Mouse (Mus musculus) limb, embryonic 10.5 days (tissue): ENCODE measurements at regions not wholly inside any gene's neighbourhood (a gene's known extent, or its start where the extent isn't known, plus 50 kb on each side); places are given as distances from the start of the nearest gene placed in this dataset.

Source experiments
- DNase-seq: peaks from one replicate; pipeline ENCODE4 v3.0.0-alpha.2; 2017; ENCODE audit warnings: low spot score
- H3K27ac ChIP-seq: fragments of 300-500 bp; sonication (generic); 2 replicates; pipeline ENCODE4 v1.5.1; 2016; ENCODE audit warnings: mild to moderate bottlenecking
- H3K27me3 ChIP-seq: fragments of 300-500 bp; sonication (generic); 2 replicates; pipeline ENCODE4 v1.6.1; 2016; ENCODE audit warnings: low read depth, mild to moderate bottlenecking; ENCODE audit not compliant: poor library complexity, severe bottlenecking
- H3K36me3 ChIP-seq: fragments of 300-500 bp; sonication (generic); 2 replicates; pipeline ENCODE4 v1.6.1; 2016; ENCODE audit warnings: mild to moderate bottlenecking, moderate library complexity
- H3K4me1 ChIP-seq: fragments of 300-500 bp; sonication (generic); 2 replicates; pipeline ENCODE4 v1.6.1; 2016
- H3K4me3 ChIP-seq: fragments of 300-500 bp; sonication (generic); 2 replicates; pipeline ENCODE4 v1.5.1; 2016; ENCODE audit warnings: mild to moderate bottlenecking, moderate library complexity
- H3K9me3 ChIP-seq: fragments of 300-500 bp; sonication (generic); replicated peaks from 2 replicates; pipeline ENCODE4 v1.6.1; 2016; ENCODE audit warnings: mild to moderate bottlenecking
- WGBS: fragments of 180-500 bp; shearing (Covaris S2); methylation state at CpG from one replicate; pipeline ENCODE4 v1.1.7; 2016; 5-methylcytosine and 5-hydroxymethylcytosine counted together

GRCm38 (mm10) chr6:53233777-53234176 is 53.3 kb upstream of the Creb5 start:
- Histone ChIP-seq H3K4me1 (peaks cover 11% of the 10 kb centered on the region), H3K27me3 (no peaks in the 10 kb centered on the region), H3K9me3 (no peaks in the 10 kb centered on the region), H3K27ac (no peak overlapping the region), H3K4me3 (no peak overlapping the region), H3K36me3 (no peaks in the 10 kb centered on the region)
- 83% methylated on average over 4 of the region's 4 CpGs for WGBS
- no peak for DNase-seq

- WGBS: 86% methylated on average over 5 of the region's 5 CpGs
- Histone ChIP-seq H3K36me3 (no peaks in the 10 kb centered on the region), H3K27me3 (no peaks in the 10 kb centered on the region), H3K4me3 (no peak overlapping the region), H3K27ac (no peak overlapping the region), H3K9me3 (no peaks in the 10 kb centered on the region), H3K4me1 (peaks cover 11% of the 10 kb centered on the region)
- DNase-seq: no peak
These were observed 54.5 kb upstream of the Creb5 start for GRCm38 (mm10) chr6:53232616-53233015.

GRCm38 (mm10) chr6:53229350-53229749 is 57.7 kb upstream of the Creb5 start:
- H3K36me3 ChIP-seq: no peaks in the 10 kb centered on the region
- no peak overlapping the region for H3K27ac ChIP-seq
- no peaks in the 10 kb centered on the region for H3K9me3 ChIP-seq
- no peaks in the 10 kb centered on the region for H3K27me3 ChIP-seq
- H3K4me1 ChIP-seq: peaks cover 11% of the 10 kb centered on the region
- 34% methylated on average over 6 of the region's 6 CpGs for WGBS
- H3K4me3 ChIP-seq: no peak overlapping the region
- no peak for DNase-seq

GRCm38 (mm10) chr6:53222104-53222503 is 65.0 kb upstream of the Creb5 start:
- no peak for DNase-seq
- Histone ChIP-seq H3K4me1 (peaks cover 15% of the 10 kb centered on the region), H3K27me3 (no peaks in the 10 kb centered on the region), H3K27ac (no peak overlapping the region), H3K9me3 (no peaks in the 10 kb centered on the region), H3K36me3 (no peaks in the 10 kb centered on the region), H3K4me3 (no peak overlapping the region)
- 76% methylated on average over 8 of the region's 8 CpGs for WGBS

GRCm38 (mm10) chr6:53221668-53222005 is 65.4 kb upstream of the Creb5 start:
- Histone ChIP-seq H3K27ac (no peak overlapping the region), H3K4me3 (no peak overlapping the region), H3K4me1 (peaks cover 16% of the 10 kb centered on the region), H3K36me3 (no peaks in the 10 kb centered on the region), H3K27me3 (no peaks in the 10 kb centered on the region), H3K9me3 (no peaks in the 10 kb centered on the region)
- DNase-seq: no peak
- 84% methylated on average over 4 of the region's 4 CpGs for WGBS

- WGBS: 85% methylated on average over 18 of the region's 18 CpGs
- Histone ChIP-seq H3K9me3 (no peaks in the 10 kb centered on the region), H3K36me3 (no peaks in the 10 kb centered on the region), H3K4me1 (peaks cover 16% of the 10 kb centered on the region), H3K4me3 (no peak overlapping the region), H3K27ac (no peak overlapping the region), H3K27me3 (no peaks in the 10 kb centered on the region)
- no peak for DNase-seq
These were observed 66.0 kb upstream of the Creb5 start for GRCm38 (mm10) chr6:53220784-53221667.

- peak overlapping the region; percentile 43; the same call in 1 of the 2 replicates for H3K27ac ChIP-seq
- peaks cover 16% of the 10 kb centered on the region for H3K4me1 ChIP-seq
- no peaks in the 10 kb centered on the region for H3K36me3 ChIP-seq
- DNase-seq: peak; percentile 31
- WGBS: 69% methylated on average over 10 of the region's 10 CpGs
- no peaks in the 10 kb centered on the region for H3K27me3 ChIP-seq
- H3K4me3 ChIP-seq: no peak overlapping the region
- no peaks in the 10 kb centered on the region for H3K9me3 ChIP-seq
These were observed 68.2 kb upstream of the Creb5 start for GRCm38 (mm10) chr6:53218871-53219286.

- Histone ChIP-seq H3K9me3 (no peaks in the 10 kb centered on the region), H3K4me3 (no peak overlapping the region), H3K27ac (no peak overlapping the region), H3K4me1 (peaks cover 16% of the 10 kb centered on the region), H3K27me3 (no peaks in the 10 kb centered on the region), H3K36me3 (no peaks in the 10 kb centered on the region)
- WGBS: 57% methylated on average over 10 of the region's 10 CpGs
- peak; percentile 57 for DNase-seq
These were observed 69.6 kb upstream of the Creb5 start for GRCm38 (mm10) chr6:53217234-53218015.

- no peaks in the 10 kb centered on the region for H3K36me3 ChIP-seq
- H3K4me3 ChIP-seq: no peak overlapping the region
- H3K27ac ChIP-seq: no peak overlapping the region
- WGBS: 86% methylated on average over 2 of the region's 2 CpGs
- no peaks in the 10 kb centered on the region for H3K9me3 ChIP-seq
- no peak for DNase-seq
- H3K4me1 ChIP-seq: peaks cover 22% of the 10 kb centered on the region
- H3K27me3 ChIP-seq: no peaks in the 10 kb centered on the region
These were observed 70.4 kb upstream of the Creb5 start for GRCm38 (mm10) chr6:53216715-53217114.

- Histone ChIP-seq H3K27ac (0 out of 2 replicates have a peak overlapping the region, but pooled peaks have one; percentile 30), H3K4me3 (no peak overlapping the region), H3K9me3 (no peaks in the 10 kb centered on the region), H3K36me3 (no peaks in the 10 kb centered on the region), H3K4me1 (peaks cover 27% of the 10 kb centered on the region), H3K27me3 (no peaks in the 10 kb centered on the region)
- 77% methylated on average over 3 of the region's 3 CpGs for WGBS
- DNase-seq: peak; percentile 19
These were observed 75.7 kb upstream of the Creb5 start for GRCm38 (mm10) chr6:53211420-53211819.

GRCm38 (mm10) chr6:53209398-53209797 is 77.7 kb upstream of the Creb5 start:
- WGBS: 77% methylated on average over 6 of the region's 6 CpGs
- H3K27ac ChIP-seq: no peak overlapping the region
- peak; percentile 22 for DNase-seq

GRCm38 (mm10) chr6:53208474-53208873 is 78.6 kb upstream of the Creb5 start:
- DNase-seq: peak; percentile 4
- WGBS: 71% methylated on average over 3 of the region's 3 CpGs
- Histone ChIP-seq H3K27me3 (no peaks in the 10 kb centered on the region), H3K4me3 (no peak overlapping the region), H3K27ac (no peak overlapping the region), H3K4me1 (peaks cover 27% of the 10 kb centered on the region), H3K9me3 (no peaks in the 10 kb centered on the region), H3K36me3 (no peaks in the 10 kb centered on the region)

More at GRCm38 (mm10) chr6:53209398-53209797, 77.7 kb upstream of the Creb5 start:
- Histone ChIP-seq H3K27me3 (no peaks in the 10 kb centered on the region), H3K4me3 (no peak overlapping the region), H3K9me3 (no peaks in the 10 kb centered on the region), H3K36me3 (no peaks in the 10 kb centered on the region), H3K4me1 (peaks cover 27% of the 10 kb centered on the region)

GRCm38 (mm10) chr6:53207781-53208180 is 79.3 kb upstream of the Creb5 start:
- no peaks in the 10 kb centered on the region for H3K9me3 ChIP-seq
- no peak overlapping the region for H3K27ac ChIP-seq
- 78% methylated on average over 5 of the region's 5 CpGs for WGBS
- H3K4me3 ChIP-seq: no peak overlapping the region
- H3K36me3 ChIP-seq: no peaks in the 10 kb centered on the region
- H3K4me1 ChIP-seq: peaks cover 27% of the 10 kb centered on the region
- DNase-seq: peak; percentile 21
- no peaks in the 10 kb centered on the region for H3K27me3 ChIP-seq
